Mouse (Mus musculus) forebrain, embryonic 16.5 days (tissue): ENCODE data around the gene Olfr1246. TPM values are rescaled to one million over a fixed set of nuclear protein-coding genes. Genes with fewer than 3 reads are reported as not detected.

ENCODE experiments used
- polyA plus RNA-seq: library from polyadenylated mRNA; unstranded; fragments of >200 nt; fragmentation: Nextera tagmentation; extraction: Ambion mirVana; gene quantifications from 2 replicates; pipeline ENCODE4 v1.2.1, GENCODE M21; 2015

Olfr1246 gene
- polyA plus RNA-seq, 1 experiment from 2014 or later = not detected

Other genes with a start within 250 kb of the Olfr1246 start
- not detected in 2 replicates for gene Olfr1234, start 228.3 kb downstream of the Olfr1246 start, polyA plus RNA-seq
- gene Olfr1238, start 183.5 kb downstream of the Olfr1246 start, polyA plus RNA-seq = not detected in 2 replicates
- gene Olfr1239, start 172.8 kb downstream of the Olfr1246 start, polyA plus RNA-seq = not detected in 2 replicates
- not detected in 2 replicates for gene Olfr1240, start 150.2 kb downstream of the Olfr1246 start, polyA plus RNA-seq
- not detected in 2 replicates for gene Olfr1241, start 106.0 kb downstream of the Olfr1246 start, polyA plus RNA-seq
- not detected in 2 replicates for gene Olfr1242, start 94.8 kb downstream of the Olfr1246 start, polyA plus RNA-seq
- gene Olfr1243, start 61.7 kb downstream of the Olfr1246 start, polyA plus RNA-seq = not detected in 2 replicates
- not detected in 2 replicates for gene Olfr1245, start 14.7 kb downstream of the Olfr1246 start, polyA plus RNA-seq
- gene Olfr1247, start 21.0 kb upstream of the Olfr1246 start, polyA plus RNA-seq = not detected in 2 replicates
- gene Olfr1248, start 25.1 kb upstream of the Olfr1246 start, polyA plus RNA-seq = not detected in 2 replicates
- gene Olfr1249, start 41.8 kb upstream of the Olfr1246 start, polyA plus RNA-seq = not detected in 2 replicates
- not detected in 2 replicates for gene Olfr1250, start 68.3 kb upstream of the Olfr1246 start, polyA plus RNA-seq
- not detected in 2 replicates for gene Olfr1251, start 78.8 kb upstream of the Olfr1246 start, polyA plus RNA-seq
- not detected in 2 replicates for gene Olfr1252, start 131.9 kb upstream of the Olfr1246 start, polyA plus RNA-seq
- gene Olfr1253, start 163.9 kb upstream of the Olfr1246 start, polyA plus RNA-seq = not detected in 2 replicates
- not detected in 2 replicates for gene Olfr1254, start 200.5 kb upstream of the Olfr1246 start, polyA plus RNA-seq
- gene Olfr1255, start 218.9 kb upstream of the Olfr1246 start, polyA plus RNA-seq = not detected in 2 replicates
- not detected in 2 replicates for gene Olfr1256, start 248.4 kb upstream of the Olfr1246 start, polyA plus RNA-seq